ENCODE assay signal across 10 mouse cellular contexts in genomic region chr2:11375092-11375491, GRCm38 (mm10).
DNase-seq lines count a peak whose midpoint lies in the region; ATAC-seq lines count a peak whose summit lies in the region.
"Had no signal": no experiment of that assay in that cellular context is flagged by ENCODE, and none has a peak within 500 bp of the region (broad histone marks: within the 10 kb centered on the region; RNA-seq: fewer than 3 reads in every experiment).

No protein-coding gene starts in this region.

- no peak overlapping the region for H3K9ac ChIP-seq in hindbrain, embryonic 14.5 days
- no peak overlapping the region for H3K9ac ChIP-seq in midbrain, embryonic 15.5 days
- H3K9ac ChIP-seq: embryonic facial prominence, embryonic 12.5 days; limb, embryonic 15.5 days had no signal

- no peaks in the 10 kb centered on the region for H3K9me3 ChIP-seq in hindbrain, embryonic 14.5 days (ENCODE audit: control insufficient read depth, low read length)
- H3K9me3 ChIP-seq in midbrain, embryonic 15.5 days, result no peaks in the 10 kb centered on the region
- H3K9me3 ChIP-seq: embryonic facial prominence, embryonic 12.5 days; limb, embryonic 15.5 days had no signal

- H3K27me3 ChIP-seq in hindbrain, embryonic 14.5 days (ENCODE audit: control insufficient read depth, insufficient read depth, low read length), result no peaks in the 10 kb centered on the region
- no peaks in the 10 kb centered on the region for H3K27me3 ChIP-seq in midbrain, embryonic 15.5 days (replicated peaks)
- H3K27me3 ChIP-seq: embryonic facial prominence, embryonic 12.5 days; limb, embryonic 15.5 days had no signal

- H3K4me1 ChIP-seq in hindbrain, embryonic 14.5 days (replicated peaks; ENCODE audit: control insufficient read depth, insufficient read depth, low read length), result no peaks in the 10 kb centered on the region
- no peaks in the 10 kb centered on the region for H3K4me1 ChIP-seq in midbrain, embryonic 15.5 days
- H3K4me1 ChIP-seq: embryonic facial prominence, embryonic 12.5 days; limb, embryonic 15.5 days had no signal

- H3K4me2 ChIP-seq in hindbrain, embryonic 14.5 days (replicated peaks), result no peak overlapping the region
- H3K4me2 ChIP-seq in midbrain, embryonic 15.5 days, result no peak overlapping the region
- H3K4me2 ChIP-seq: embryonic facial prominence, embryonic 12.5 days; limb, embryonic 15.5 days had no signal

- WGBS in hindbrain, embryonic 14.5 days, result 70% methylated on average over 6 of the region's 6 CpGs
- 66% methylated on average over 6 of the region's 6 CpGs for WGBS in midbrain, embryonic 15.5 days

- no peak overlapping the region for H3K4me3 ChIP-seq in hindbrain, embryonic 14.5 days (replicated peaks; ENCODE audit: low read length)
- H3K4me3 ChIP-seq in midbrain, embryonic 15.5 days, result no peak overlapping the region
- H3K4me3 ChIP-seq: embryonic facial prominence, embryonic 12.5 days; limb, embryonic 15.5 days had no signal

- peak; percentile 13 for DNase-seq in ovary, postnatal 36 days (ENCODE audit: low spot score)
- DNase-seq in ovary, postnatal 10 days (ENCODE audit: low spot score), result no peak
- DNase-seq in adrenal gland, postnatal 36 days, result peak; percentile 53 to 66
- DNase-seq in kidney, postnatal 10 days, result peak; percentile 79
- DNase-seq in naive thymus-derived CD4-positive, alpha-beta T cell, adult 2 months (ENCODE audit: low read depth), result peak; percentile 83
- no peak for DNase-seq in hindbrain, embryonic 14.5 days (ENCODE audit: low spot score)
- no peak for DNase-seq in left cerebral cortex, adult 11 months (ENCODE audit: low spot score)

- no peaks in the 10 kb centered on the region for H3K36me3 ChIP-seq in hindbrain, embryonic 14.5 days (replicated peaks; ENCODE audit: control insufficient read depth, insufficient read depth)
- no peaks in the 10 kb centered on the region for H3K36me3 ChIP-seq in midbrain, embryonic 15.5 days (replicated peaks)
- H3K36me3 ChIP-seq: embryonic facial prominence, embryonic 12.5 days; limb, embryonic 15.5 days had no signal

- no peak overlapping the region for H3K27ac ChIP-seq in hindbrain, embryonic 14.5 days
- H3K27ac ChIP-seq in midbrain, embryonic 15.5 days, result no peak overlapping the region
- H3K27ac ChIP-seq: embryonic facial prominence, embryonic 12.5 days; limb, embryonic 15.5 days had no signal

- ATAC-seq in hindbrain, embryonic 14.5 days (ENCODE audit: low FRiP score), result no peak
- no peak for ATAC-seq in midbrain, embryonic 15.5 days (replicated peaks)

Comparison
In these comparisons a context has a peak if more than half of its experiments do, and no peak if none do; other contexts are left out.
1. DNase-seq: peak in ovary, postnatal 36 days (single experiment), adrenal gland, postnatal 36 days (2 of 2), kidney, postnatal 10 days (single experiment) and naive thymus-derived CD4-positive, alpha-beta T cell, adult 2 months (single experiment); none in ovary, postnatal 10 days (single experiment), hindbrain, embryonic 14.5 days (single experiment) and left cerebral cortex, adult 11 months (single experiment).